Mouse (Mus musculus) forebrain, embryonic 16.5 days (tissue): ENCODE data around the gene Loxl3. TPM values are rescaled to one million over a fixed set of nuclear protein-coding genes. Genes with fewer than 3 reads are reported as not detected.
A peak's percentile ranks its signal among the peaks of the same experiment; 100 is the strongest.

Experiments used
- ATAC-seq: fragments of 200-750 bp; cut with Nextera tagmentation; 2 replicates; pipeline ENCODE4 v1.8.0; 2017; ENCODE audit warnings: mild to moderate bottlenecking, moderate library complexity
- H3K27ac ChIP-seq: fragments of 300-500 bp; sonication (generic); 2 replicates; pipeline ENCODE4 v1.5.1; 2014; ENCODE audit warnings: low read length, control low read depth
- H3K27me3 ChIP-seq: fragments of 300-500 bp; sonication (generic); replicated peaks from 2 replicates; pipeline ENCODE4 v1.6.1; 2014; ENCODE audit warnings: low read length; ENCODE audit not compliant: control insufficient read depth, insufficient read depth
- H3K36me3 ChIP-seq: fragments of 300-500 bp; sonication (generic); 2 replicates; pipeline ENCODE4 v1.6.1; 2014; ENCODE audit not compliant: control insufficient read depth, insufficient read depth
- H3K4me1 ChIP-seq: fragments of 300-500 bp; sonication (generic); replicated peaks from 2 replicates; pipeline ENCODE4 v1.6.1; 2014; ENCODE audit warnings: low read length; ENCODE audit not compliant: control insufficient read depth, insufficient read depth
- H3K4me2 ChIP-seq: fragments of 300-500 bp; sonication (generic); 2 replicates; pipeline ENCODE4 v1.6.1; 2014; ENCODE audit warnings: mild to moderate bottlenecking, low read length, control low read depth
- H3K4me3 ChIP-seq: fragments of 300-500 bp; sonication (generic); replicated peaks from 2 replicates; pipeline ENCODE4 v1.5.1; 2014; ENCODE audit warnings: mild to moderate bottlenecking, low read length, control low read depth
- H3K9ac ChIP-seq: fragments of 300-500 bp; sonication (generic); replicated peaks from 2 replicates; pipeline ENCODE4 v1.6.1; 2014; ENCODE audit warnings: low read depth, low read length, control low read depth
- H3K9me3 ChIP-seq: fragments of 300-500 bp; sonication (generic); 2 replicates; pipeline ENCODE4 v1.6.1; 2016; ENCODE audit warnings: low read length; ENCODE audit not compliant: control insufficient read depth
- WGBS: fragments of 180-500 bp; shearing (Covaris S2); extraction: QIAGEN DNeasy Blood & Tissue Kit; methylation state at CpG from one replicate; pipeline ENCODE4 v1.1.7; 2014; 5-methylcytosine and 5-hydroxymethylcytosine counted together
- polyA plus RNA-seq: library from polyadenylated mRNA; unstranded; fragments of >200 nt; fragmentation: Nextera tagmentation; extraction: Ambion mirVana; gene quantifications from 2 replicates; pipeline ENCODE4 v1.2.1, GENCODE M21; 2015

The Loxl3 gene
- polyA plus RNA-seq, 1 experiment from 2014 or later: 5.3 TPM

DNA sequence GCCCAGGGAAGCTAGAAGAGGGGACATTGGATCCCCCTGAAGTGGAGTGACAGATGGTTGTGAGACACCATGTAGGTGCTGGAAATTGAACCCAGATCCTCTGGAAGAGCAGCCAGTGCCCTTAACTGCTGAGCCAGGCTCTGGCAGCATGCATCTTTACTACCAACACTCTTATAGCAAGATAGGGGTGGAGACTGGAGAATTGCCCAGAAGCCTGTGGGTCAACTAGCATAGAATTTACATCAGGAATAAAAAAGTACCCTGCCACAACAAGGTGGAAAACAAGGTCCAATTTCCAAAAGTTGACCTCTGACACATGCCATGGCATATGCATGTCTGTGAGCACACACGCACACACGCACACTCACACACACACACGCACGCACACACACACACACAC lies 8.8 kb upstream of the Loxl3 start:
- 100% methylated on average over 4 of the region's 4 CpGs for WGBS
- ATAC-seq: no peak

GRCm38 (mm10) chr6:83027293-83027692 lies 6.7 kb upstream of the Loxl3 start:
- WGBS: 69% methylated on average over 8 of the region's 8 CpGs
- H3K4me1 ChIP-seq: peaks cover under 1% of the 10 kb centered on the region

More for the DNA sequence above, 8.8 kb upstream of the Loxl3 start:
- H3K4me3 ChIP-seq: no peak overlapping the region
- no peak overlapping the region for H3K4me2 ChIP-seq
- H3K36me3 ChIP-seq: no peaks in the 10 kb centered on the region
- H3K4me1 ChIP-seq: no peaks in the 10 kb centered on the region
- H3K9ac ChIP-seq: no peak overlapping the region
- H3K27ac ChIP-seq: no peak overlapping the region
- no peaks in the 10 kb centered on the region for H3K9me3 ChIP-seq
- H3K27me3 ChIP-seq: peaks cover 4% of the 10 kb centered on the region; the same call in 1 of the 2 replicates

DNA sequence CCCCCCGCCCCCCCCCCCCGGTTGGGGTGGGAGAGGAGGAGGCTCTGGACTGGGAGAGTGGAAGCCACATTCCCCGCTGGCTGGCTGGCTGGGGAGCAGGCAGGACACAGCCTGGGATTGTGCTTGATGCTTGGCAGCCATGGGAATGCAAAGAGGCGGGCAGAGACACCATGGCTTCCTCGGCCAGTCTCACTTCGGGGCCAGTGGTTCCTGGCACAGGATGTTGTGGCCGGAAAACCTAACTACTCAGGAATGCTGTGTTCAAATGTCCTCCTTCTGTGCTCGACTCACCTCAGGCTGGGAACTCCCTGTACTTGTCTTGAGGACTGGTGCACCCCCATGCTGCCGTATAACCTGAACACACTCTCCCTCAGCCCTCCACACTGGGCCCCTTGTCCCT lies 6.3 kb upstream of the Loxl3 start:
- 52% methylated on average over 7 of the region's 9 CpGs for WGBS
- H3K4me2 ChIP-seq: no peak overlapping the region
- H3K27me3 ChIP-seq: peaks cover 15% of the 10 kb centered on the region
- H3K27ac ChIP-seq: no peak overlapping the region
- ATAC-seq: no peak
- no peak overlapping the region for H3K9ac ChIP-seq
- no peaks in the 10 kb centered on the region for H3K36me3 ChIP-seq
- no peaks in the 10 kb centered on the region for H3K9me3 ChIP-seq
- H3K4me1 ChIP-seq: peaks cover 4% of the 10 kb centered on the region
- no peak overlapping the region for H3K4me3 ChIP-seq

More at GRCm38 (mm10) chr6:83027293-83027692, 6.7 kb upstream of the Loxl3 start:
- H3K9me3 ChIP-seq: no peaks in the 10 kb centered on the region
- H3K27me3 ChIP-seq: peaks cover 12% of the 10 kb centered on the region
- no peaks in the 10 kb centered on the region for H3K36me3 ChIP-seq
- H3K4me3 ChIP-seq: no peak overlapping the region
- H3K9ac ChIP-seq: no peak overlapping the region
- no peak overlapping the region for H3K4me2 ChIP-seq
- no peak overlapping the region for H3K27ac ChIP-seq
- ATAC-seq: no peak

GRCm38 (mm10) chr6:83029777-83030176 lies 4.2 kb upstream of the Loxl3 start:
- Histone ChIP-seq H3K4me2 (no peak overlapping the region), H3K4me1 (peaks cover 20% of the 10 kb centered on the region), H3K4me3 (no peak overlapping the region), H3K27ac (no peak overlapping the region), H3K9me3 (no peaks in the 10 kb centered on the region), H3K27me3 (peaks cover 20% of the 10 kb centered on the region), H3K9ac (no peak overlapping the region), H3K36me3 (no peaks in the 10 kb centered on the region)
- no peak for ATAC-seq
- WGBS: 20% methylated on average over 10 of the region's 10 CpGs

DNA sequence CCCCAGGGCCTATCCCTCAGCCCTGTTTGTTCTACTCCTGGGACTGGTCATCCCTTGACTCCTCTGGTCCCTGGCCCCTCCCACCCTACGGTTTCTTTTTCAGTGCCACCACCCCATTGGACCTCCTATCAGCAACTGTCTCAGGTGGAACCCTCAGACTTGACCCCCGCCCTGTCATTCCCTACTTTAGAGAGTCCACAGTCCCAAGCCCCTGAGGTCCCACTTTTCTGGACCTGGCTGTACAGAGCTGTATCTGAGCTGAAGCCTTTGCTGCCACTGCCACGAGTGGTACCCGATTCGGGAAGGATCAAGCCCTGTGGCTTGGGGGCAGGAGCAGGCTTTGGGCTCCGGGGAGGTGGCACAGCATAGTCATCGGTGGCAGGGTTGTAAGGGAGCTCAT lies 2.9 kb upstream of the Loxl3 start:
- H3K9me3 ChIP-seq: no peaks in the 10 kb centered on the region
- H3K4me2 ChIP-seq: no peak overlapping the region
- peaks cover 20% of the 10 kb centered on the region for H3K27me3 ChIP-seq
- H3K4me1 ChIP-seq: peaks cover 20% of the 10 kb centered on the region
- H3K9ac ChIP-seq: no peak overlapping the region
- no peak overlapping the region for H3K4me3 ChIP-seq
- 51% methylated on average over 7 of the region's 7 CpGs for WGBS
- H3K36me3 ChIP-seq: no peaks in the 10 kb centered on the region
- no peak overlapping the region for H3K27ac ChIP-seq
- ATAC-seq: no peak

DNA sequence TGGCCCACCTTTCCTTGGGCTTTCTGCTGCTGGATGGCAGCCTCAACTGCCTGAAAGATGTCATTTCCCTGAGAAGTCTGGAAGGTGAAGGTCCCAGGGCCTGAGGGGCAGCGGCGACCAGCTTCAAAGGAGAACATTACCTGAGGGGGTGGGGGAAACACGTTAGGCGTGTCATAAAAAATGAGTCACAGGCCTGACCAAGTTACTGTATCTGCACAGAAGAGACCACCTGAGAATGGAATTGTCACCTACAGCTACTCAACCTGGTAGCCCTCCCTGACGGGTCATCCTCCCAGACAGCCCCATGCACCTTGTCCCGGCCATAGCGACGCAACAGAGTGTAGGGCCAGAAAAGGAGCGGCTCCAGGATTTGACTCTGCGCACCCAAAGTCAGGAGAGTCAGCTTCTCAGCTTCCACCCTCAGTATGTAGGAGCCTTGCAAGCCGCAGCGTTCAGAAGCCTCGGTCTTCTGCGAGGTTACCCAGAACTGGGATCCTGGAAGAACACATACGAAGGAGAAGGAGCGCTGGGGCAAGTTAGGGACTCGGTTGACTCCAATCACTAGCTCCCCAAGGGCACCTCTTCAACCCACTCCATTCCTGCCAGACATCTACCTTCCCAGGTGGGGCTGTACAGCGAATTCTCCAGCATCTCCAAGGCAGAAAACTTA lies 1.9 kb upstream of the Loxl3 start:
- Histone ChIP-seq H3K9me3 (no peaks in the 10 kb centered on the region), H3K9ac (no peak overlapping the region; the same call in 1 of the 2 replicates), H3K4me3 (peak overlapping the region; percentile 45), H3K27ac (no peak overlapping the region), H3K27me3 (peaks cover 20% of the 10 kb centered on the region), H3K4me2 (peak overlapping the region; percentile 61), H3K4me1 (peaks cover 20% of the 10 kb centered on the region), H3K36me3 (no peaks in the 10 kb centered on the region)
- WGBS: 24% methylated on average over 18 of the region's 18 CpGs
- no peak for ATAC-seq

DNA sequence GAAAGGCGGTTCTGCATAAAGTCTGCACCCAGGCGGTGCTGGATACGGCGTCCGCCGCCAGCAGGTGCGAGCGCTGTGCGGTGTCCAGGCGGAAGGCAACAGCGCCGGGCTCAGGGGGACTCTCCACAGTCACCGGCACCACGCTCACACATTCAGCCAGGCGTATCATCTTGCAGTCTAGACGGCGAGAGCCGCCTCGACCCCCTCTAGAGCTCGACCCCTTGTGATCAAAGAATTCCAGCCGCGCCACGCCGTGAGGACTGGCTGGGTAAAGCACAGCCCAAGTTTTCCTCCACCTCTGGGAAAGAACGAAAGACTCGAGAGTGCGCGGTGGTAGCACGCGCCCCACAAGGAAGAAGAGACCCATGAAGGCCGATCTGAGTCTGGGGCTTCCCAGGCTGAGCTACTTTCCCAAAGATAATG lies 1.2 kb upstream of the Loxl3 start:
- Histone ChIP-seq H3K27me3 (peaks cover 20% of the 10 kb centered on the region), H3K4me3 (peak overlapping the region; percentile 45), H3K27ac (no peak overlapping the region), H3K9me3 (no peaks in the 10 kb centered on the region), H3K4me2 (peak overlapping the region; percentile 61), H3K9ac (peak overlapping the region; percentile 27), H3K36me3 (no peaks in the 10 kb centered on the region), H3K4me1 (peaks cover 20% of the 10 kb centered on the region)
- ATAC-seq: peak; percentile 46
- WGBS: under 1% methylated on average over 31 of the region's 31 CpGs

- H3K4me2 ChIP-seq: peak overlapping the region; percentile 61
- ATAC-seq: no peak
- 18% methylated on average over 5 of the region's 5 CpGs for WGBS
- H3K36me3 ChIP-seq: no peaks in the 10 kb centered on the region
- no peak overlapping the region for H3K9ac ChIP-seq
- peak overlapping the region; percentile 45 for H3K4me3 ChIP-seq
- no peak overlapping the region for H3K27ac ChIP-seq
- H3K9me3 ChIP-seq: no peaks in the 10 kb centered on the region
- peaks cover 20% of the 10 kb centered on the region for H3K27me3 ChIP-seq
- peaks cover 28% of the 10 kb centered on the region for H3K4me1 ChIP-seq
These were observed 586 bp downstream of the Loxl3 start for GRCm38 (mm10) chr6:83034463-83035055.

GRCm38 (mm10) chr6:83037188-83037587 lies 3.2 kb downstream of the Loxl3 start:
- 76% methylated on average over 8 of the region's 8 CpGs for WGBS
- no peak for ATAC-seq
- H3K4me2 ChIP-seq: no peak overlapping the region
- H3K4me3 ChIP-seq: no peak overlapping the region
- no peak overlapping the region for H3K9ac ChIP-seq
- peaks cover 28% of the 10 kb centered on the region for H3K4me1 ChIP-seq
- no peaks in the 10 kb centered on the region for H3K36me3 ChIP-seq
- no peak overlapping the region for H3K27ac ChIP-seq
- no peaks in the 10 kb centered on the region for H3K9me3 ChIP-seq
- H3K27me3 ChIP-seq: peaks cover 9% of the 10 kb centered on the region
